Mouse (Mus musculus): ENCODE measurements around the gene Nupl2.

- TF ChIP-seq CTCF (IDR thresholded peaks at IDR 0.05; ENCODE audit: extremely low read depth, insufficient read length, insufficient replicate concordance, low read depth, low read length) (no peak), POLR2A (IDR thresholded peaks at IDR 0.05; ENCODE audit: low read depth, low read length) (no peak)
These were observed 40.6 kb upstream of the Nupl2 start for GRCm38 (mm10) chr5:24124175-24124574.
